Mouse (Mus musculus) liver, postnatal 0 days (tissue): ENCODE measurements around the gene Samd10. TPM values are rescaled to one million over a fixed set of nuclear protein-coding genes. Genes with fewer than 3 reads are reported as not detected.

Source experiments
- ATAC-seq: fragments of 200-750 bp; cut with Nextera tagmentation; 2 replicates; pipeline ENCODE4 v1.8.0; 2017; ENCODE audit warnings: mild to moderate bottlenecking, moderate library complexity
- DNase-seq: peaks from one replicate; pipeline ENCODE4 v3.0.0-alpha.2; 2016
- H3K27ac ChIP-seq: fragments of 300-500 bp; sonication (generic); 2 replicates; pipeline ENCODE4 v1.5.1; 2014; ENCODE audit warnings: antibody characterized with exemption, moderate library complexity, mild to moderate bottlenecking, low read depth
- H3K27me3 ChIP-seq: fragments of 300-500 bp; sonication (generic); 2 replicates; pipeline ENCODE4 v1.6.1; 2014; ENCODE audit warnings: low read length, control low read depth, mixed read lengths; ENCODE audit not compliant: insufficient read depth
- H3K36me3 ChIP-seq: fragments of 300-500 bp; sonication (generic); replicated peaks from 2 replicates; pipeline ENCODE4 v1.6.1; 2014; ENCODE audit warnings: mild to moderate bottlenecking, control low read depth, low read length, moderate library complexity, mixed read lengths; ENCODE audit not compliant: insufficient read depth
- H3K4me1 ChIP-seq: fragments of 300-500 bp; sonication (generic); 2 replicates; pipeline ENCODE4 v1.6.1; 2014; ENCODE audit warnings: antibody characterized with exemption, mild to moderate bottlenecking, control low read depth; ENCODE audit not compliant: insufficient read depth
- H3K4me2 ChIP-seq: fragments of 300-500 bp; sonication (generic); 2 replicates; pipeline ENCODE4 v1.6.1; 2014; ENCODE audit warnings: low read depth, mild to moderate bottlenecking, low read length, moderate library complexity, mixed read lengths
- H3K4me3 ChIP-seq: fragments of 300-500 bp; sonication (generic); 2 replicates; pipeline ENCODE4 v1.5.1; 2014; ENCODE audit warnings: low read depth, low read length
- H3K9ac ChIP-seq: fragments of 300-500 bp; sonication (generic); replicated peaks from 2 replicates; pipeline ENCODE4 v1.6.1; 2014; ENCODE audit warnings: mild to moderate bottlenecking, moderate library complexity
- H3K9me3 ChIP-seq: fragments of 300-500 bp; sonication (generic); 2 replicates; pipeline ENCODE4 v1.6.1; 2016; ENCODE audit warnings: mild to moderate bottlenecking, control low read depth, low read length, mixed read lengths
- CTCF ChIP-seq: sonication (generic); IDR thresholded peaks from 2 replicates; pipeline ENCODE4 v1.5.1; 2016; ENCODE audit warnings: antibody characterized with exemption, low read depth
- EP300 ChIP-seq: IDR thresholded peaks from 2 replicates; pipeline ENCODE4 v1.6.1; 2016; ENCODE audit warnings: antibody characterized with exemption, low read depth, mild to moderate bottlenecking
- WGBS: fragments of 180-500 bp; shearing (Covaris S2); extraction: QIAGEN DNeasy Blood & Tissue Kit; methylation state at CpG from one replicate; pipeline ENCODE4 v1.1.7; 2014; ENCODE audit not compliant: insufficient replicate concordance; 5-methylcytosine and 5-hydroxymethylcytosine counted together
- polyA plus RNA-seq: library from polyadenylated mRNA; unstranded; fragments of >200 nt; fragmentation: Nextera tagmentation; extraction: Ambion mirVana; gene quantifications from 2 replicates; pipeline ENCODE4 v1.2.1, GENCODE M21; 2015

Gene Samd10
- polyA plus RNA-seq, 1 experiment from 2014 or later: 2.3 TPM

GRCm38 (mm10) chr2:181577981-181578581 lies 20.9 kb downstream of the Samd10 start:
- Histone ChIP-seq H3K9me3 (no peaks in the 10 kb centered on the region), H3K36me3 (peaks cover 9% of the 10 kb centered on the region; the same call in 1 of the 2 replicates), H3K4me2 (peak overlapping the region; percentile 34; the same call in 1 of the 2 replicates), H3K9ac (0 out of 2 replicates have a peak overlapping the region, but pooled peaks have one; percentile 21), H3K27ac (no peak overlapping the region), H3K27me3 (no peaks in the 10 kb centered on the region), H3K4me3 (no peak overlapping the region), H3K4me1 (peaks cover 48% of the 10 kb centered on the region)
- ATAC-seq: no peak
- WGBS: 50% methylated on average over 7 of the region's 7 CpGs
- TF ChIP-seq CTCF (no peak), EP300 (peak; percentile 65; the same call in 1 of the 2 replicates)
- peak; percentile 13 for DNase-seq

- no peak overlapping the region for H3K4me3 ChIP-seq
- no peak overlapping the region for H3K9ac ChIP-seq
- peaks cover 41% of the 10 kb centered on the region for H3K4me1 ChIP-seq
- no peaks in the 10 kb centered on the region for H3K27me3 ChIP-seq
- no peaks in the 10 kb centered on the region for H3K9me3 ChIP-seq
- WGBS: 61% methylated on average over 2 of the region's 2 CpGs
- no peak overlapping the region for H3K27ac ChIP-seq
- ATAC-seq (no peak), DNase-seq (peak; percentile 12)
- TF ChIP-seq CTCF (no peak), EP300 (no peak)
- H3K36me3 ChIP-seq: peaks cover 16% of the 10 kb centered on the region
- H3K4me2 ChIP-seq: no peak overlapping the region
Measured at GRCm38 (mm10) chr2:181577126-181577525, 21.9 kb downstream of the Samd10 start.

- H3K4me2 ChIP-seq: no peak overlapping the region
- 72% methylated on average over 2 of the region's 2 CpGs for WGBS
- ATAC-seq: no peak
- H3K4me1 ChIP-seq: peaks cover 39% of the 10 kb centered on the region
- TF ChIP-seq CTCF (no peak), EP300 (no peak)
- no peak for DNase-seq
- H3K27ac ChIP-seq: no peak overlapping the region
- H3K27me3 ChIP-seq: no peaks in the 10 kb centered on the region
- no peak overlapping the region for H3K9ac ChIP-seq
- H3K36me3 ChIP-seq: peaks cover 20% of the 10 kb centered on the region
- no peaks in the 10 kb centered on the region for H3K9me3 ChIP-seq
- H3K4me3 ChIP-seq: no peak overlapping the region
Measured at GRCm38 (mm10) chr2:181576613-181577012, 22.4 kb downstream of the Samd10 start.

- 88% methylated on average over 7 of the region's 7 CpGs for WGBS
- H3K27ac ChIP-seq: no peak overlapping the region
- ATAC-seq (no peak), DNase-seq (peak; percentile 8)
- peaks cover 24% of the 10 kb centered on the region for H3K36me3 ChIP-seq
- H3K4me3 ChIP-seq: no peak overlapping the region
- peaks cover 36% of the 10 kb centered on the region for H3K4me1 ChIP-seq
- H3K4me2 ChIP-seq: no peak overlapping the region
- H3K9me3 ChIP-seq: no peaks in the 10 kb centered on the region
- TF ChIP-seq CTCF (no peak), EP300 (no peak)
- H3K9ac ChIP-seq: no peak overlapping the region
- no peaks in the 10 kb centered on the region for H3K27me3 ChIP-seq
Measured at GRCm38 (mm10) chr2:181574921-181575545, 24.0 kb downstream of the Samd10 start.

- Histone ChIP-seq H3K9ac (no peak overlapping the region), H3K4me1 (peaks cover 27% of the 10 kb centered on the region), H3K27me3 (no peaks in the 10 kb centered on the region), H3K4me3 (no peak overlapping the region), H3K36me3 (peaks cover 25% of the 10 kb centered on the region), H3K4me2 (no peak overlapping the region), H3K27ac (no peak overlapping the region), H3K9me3 (no peaks in the 10 kb centered on the region)
- ATAC-seq: no peak
- WGBS: 78% methylated on average over 9 of the region's 9 CpGs
- TF ChIP-seq EP300 (no peak), CTCF (no peak)
- peak; percentile 9 for DNase-seq
Measured at GRCm38 (mm10) chr2:181573961-181574360, 25.1 kb downstream of the Samd10 start.

GRCm38 (mm10) chr2:181572921-181573920 lies 25.8 kb downstream of the Samd10 start:
- TF ChIP-seq CTCF (no peak), EP300 (no peak)
- no peaks in the 10 kb centered on the region for H3K27me3 ChIP-seq
- peaks cover 23% of the 10 kb centered on the region for H3K4me1 ChIP-seq
- peaks cover 25% of the 10 kb centered on the region for H3K36me3 ChIP-seq
- H3K4me3 ChIP-seq: no peak overlapping the region
- ATAC-seq (no peak), DNase-seq (peak; percentile 9)
- H3K9me3 ChIP-seq: no peaks in the 10 kb centered on the region
- no peak overlapping the region for H3K4me2 ChIP-seq
- H3K27ac ChIP-seq: no peak overlapping the region
- 86% methylated on average over 15 of the region's 15 CpGs for whole genome bisulfite sequencing
- H3K9ac ChIP-seq: no peak overlapping the region
